Comparison of ENCODE assay signal across 10 mouse cellular contexts in genomic region chr17:6729244-6729742, GRCm38 (mm10). TPM values are rescaled to one million over a fixed set of nuclear protein-coding genes. Genes with fewer than 3 reads are reported as not detected.
DNase-seq lines count a peak whose midpoint lies in the region; ATAC-seq lines count a peak whose summit lies in the region.
"Had no signal": no experiment of that assay in that cellular context is flagged by ENCODE, and none has a peak within 500 bp of the region (broad histone marks: within the 10 kb centered on the region; RNA-seq: fewer than 3 reads in every experiment).

No protein-coding gene starts in this region.

- no peak overlapping the region for H3K4me3 ChIP-seq in hindbrain, embryonic 13.5 days
- H3K4me3 ChIP-seq in midbrain, embryonic 10.5 days: no peak overlapping the region
- H3K4me3 ChIP-seq: megakaryocyte, embryonic 14.5 days had no signal

- WGBS in hindbrain, embryonic 13.5 days: 8% methylated on average over 6 of the region's 6 CpGs
- WGBS in midbrain, embryonic 10.5 days: 23% methylated on average over 6 of the region's 6 CpGs

- H3K4me2 ChIP-seq in hindbrain, embryonic 13.5 days: no peak overlapping the region

- no peak overlapping the region for H3K9ac ChIP-seq in hindbrain, embryonic 13.5 days

- DNase-seq in cerebellum, postnatal 4 days (ENCODE audit: low spot score in 2 of 2): peak; percentile 21 to 61
- no peak for DNase-seq in cerebellum, adult 18-20 months
- DNase-seq in brain, adult 2 months (ENCODE audit: low read depth, low spot score): peak; percentile 11
- peak; percentile 15 for DNase-seq in midbrain, embryonic 10.5 days (ENCODE audit: low spot score)
- no peak for DNase-seq in spleen, postnatal 36 days (ENCODE audit: low spot score in 2 of 2)
- DNase-seq in embryo, embryonic 9.5 days (ENCODE audit: extremely low spot score): no peak
- no peak for DNase-seq in c-Kit-positive CD71-positive TER-119-positive erythroid progenitor cells, embryonic 14.5 days (ENCODE audit: low spot score)
- DNase-seq: right cerebral cortex, postnatal 25 days had no signal

- no peaks in the 10 kb centered on the region for H3K27me3 ChIP-seq in hindbrain, embryonic 13.5 days
- H3K27me3 ChIP-seq in midbrain, embryonic 10.5 days (ENCODE audit: low read depth, poor library complexity, severe bottlenecking): no peaks in the 10 kb centered on the region

- peak; percentile 71 for ATAC-seq in hindbrain, embryonic 13.5 days (ENCODE audit: low FRiP score)

- no peaks in the 10 kb centered on the region for H3K9me3 ChIP-seq in hindbrain, embryonic 13.5 days
- H3K9me3 ChIP-seq in midbrain, embryonic 10.5 days (replicated peaks): no peaks in the 10 kb centered on the region

- no peaks in the 10 kb centered on the region for H3K36me3 ChIP-seq in hindbrain, embryonic 13.5 days
- H3K36me3 ChIP-seq in midbrain, embryonic 10.5 days: no peaks in the 10 kb centered on the region

- peak overlapping the region; percentile 63 for H3K27ac ChIP-seq in hindbrain, embryonic 13.5 days
- no peak overlapping the region; the same call in 1 of the 2 replicates for H3K27ac ChIP-seq in midbrain, embryonic 10.5 days (replicated peaks)

- peaks cover 6% of the 10 kb centered on the region; the same call in 1 of the 2 replicates for H3K4me1 ChIP-seq in hindbrain, embryonic 13.5 days (replicated peaks)
- H3K4me1 ChIP-seq in midbrain, embryonic 10.5 days: peaks cover 11% of the 10 kb centered on the region
- H3K4me1 ChIP-seq: megakaryocyte, embryonic 14.5 days had no signal

RNA-seq across cellular contexts. Expression of gene Ezr, which starts 53.3 kb away (rescaled TPM):
- polyA plus RNA-seq in hindbrain, embryonic 13.5 days (2015; fragmentation: Nextera tagmentation; extraction: Ambion mirVana): 53.9 and 94.4 TPM in 2 replicates
- 54.9 and 56.7 TPM in 2 replicates for polyA plus RNA-seq in midbrain, embryonic 10.5 days (2016; fragmentation: Nextera tagmentation; extraction: Ambion mirVana)

Comparison
In these comparisons a context has a peak if more than half of its experiments do, and no peak if none do; other contexts are left out.
1. DNase-seq: peak in cerebellum, postnatal 4 days (2 of 2), brain, adult 2 months (single experiment) and midbrain, embryonic 10.5 days (single experiment); none in cerebellum, adult 18-20 months (0 of 2), spleen, postnatal 36 days (0 of 2), embryo, embryonic 9.5 days (single experiment) and c-Kit-positive CD71-positive TER-119-positive erythroid progenitor cells, embryonic 14.5 days (single experiment).